Mouse (Mus musculus) heart, adult 2 months (tissue): ENCODE results near the gene Gm10490.

Source experiments
- CTCF ChIP-seq: fragments of 200-600 bp; IDR thresholded peaks from 2 replicates; pipeline ENCODE4 v1.8.1; 2022; ENCODE audit warnings: antibody characterized with exemption, mild to moderate bottlenecking, moderate library complexity
- EP300 ChIP-seq: fragments of 200-500 bp; IDR thresholded peaks from 2 replicates; pipeline ENCODE4 v1.6.1; 2011; ENCODE audit warnings: low read depth, low read length, control low read depth; ENCODE audit not compliant: insufficient read depth

GRCm38 (mm10) chrX:7947108-7947899, 38.0 kb downstream of the Gm10490 start, which contains the start of gene Hdac6:
- TF ChIP-seq CTCF = no peak
- TF ChIP-seq EP300 = no peak
